Comparison of ENCODE assay signal across 9 mouse cellular contexts in genomic region chr7:29496953-29497590, GRCm38 (mm10). TPM values are rescaled to one million over a fixed set of nuclear protein-coding genes. Genes with fewer than 3 reads are reported as not detected.
DNase-seq lines count a peak whose midpoint lies in the region; ATAC-seq and TF ChIP-seq lines count a peak whose summit lies in the region.
"Had no signal": no experiment of that assay in that cellular context is flagged by ENCODE, and none has a peak within 500 bp of the region (broad histone marks: within the 10 kb centered on the region; RNA-seq: fewer than 3 reads in every experiment).

No protein-coding gene starts in this region.

- H3K36me3 ChIP-seq in neural tube, embryonic 12.5 days = no peaks in the 10 kb centered on the region
- no peaks in the 10 kb centered on the region for H3K36me3 ChIP-seq in hindbrain, embryonic 16.5 days (ENCODE audit: control insufficient read depth, insufficient read depth, low read length)
- no peaks in the 10 kb centered on the region for H3K36me3 ChIP-seq in lung, postnatal 0 days (ENCODE audit: insufficient read depth, low read length)
- peaks cover 15% of the 10 kb centered on the region; the same call in 1 of the 2 replicates for H3K36me3 ChIP-seq in limb, embryonic 10.5 days

- WGBS in neural tube, embryonic 12.5 days = 56% methylated on average over 10 of the region's 10 CpGs
- WGBS in hindbrain, embryonic 16.5 days = 36% methylated on average over 10 of the region's 10 CpGs
- WGBS in lung, postnatal 0 days = 43% methylated on average over 10 of the region's 10 CpGs
- 90% methylated on average over 10 of the region's 10 CpGs for WGBS in limb, embryonic 10.5 days

- 0 out of 2 replicates have a peak, but pooled peaks have one; percentile 39 for TF ChIP-seq EP300 in lung, postnatal 0 days (IDR thresholded peaks at IDR 0.05)

- H3K4me1 ChIP-seq in neural tube, embryonic 12.5 days = peaks cover 18% of the 10 kb centered on the region
- H3K4me1 ChIP-seq in hindbrain, embryonic 16.5 days (ENCODE audit: control insufficient read depth, insufficient read depth, low read depth, low read length) = peaks cover 9% of the 10 kb centered on the region; the same call in 1 of the 2 replicates
- H3K4me1 ChIP-seq in lung, postnatal 0 days (ENCODE audit: insufficient read depth, low read depth, low read length) = peaks cover 6% of the 10 kb centered on the region; the same call in 1 of the 2 replicates
- peaks cover 13% of the 10 kb centered on the region for H3K4me1 ChIP-seq in limb, embryonic 10.5 days

- ATAC-seq in neural tube, embryonic 12.5 days (ENCODE audit: low FRiP score, low read depth) = no peak
- ATAC-seq in hindbrain, embryonic 16.5 days = peak; percentile 46; the same call in 1 of the 2 replicates
- peak; percentile 73 for ATAC-seq in lung, postnatal 0 days
- no peak for ATAC-seq in inflammation-experienced regulatory T-cells, adult 6 months

- no peak overlapping the region for H3K27ac ChIP-seq in neural tube, embryonic 12.5 days
- no peak overlapping the region for H3K27ac ChIP-seq in hindbrain, embryonic 16.5 days (ENCODE audit: low read depth, low read length)
- H3K27ac ChIP-seq in lung, postnatal 0 days (ENCODE audit: low read length) = peak overlapping the region; percentile 77
- no peak overlapping the region for H3K27ac ChIP-seq in limb, embryonic 10.5 days

- H3K4me3 ChIP-seq in neural tube, embryonic 12.5 days = no peak overlapping the region
- H3K4me3 ChIP-seq in hindbrain, embryonic 16.5 days (ENCODE audit: low read length) = no peak overlapping the region
- no peak overlapping the region for H3K4me3 ChIP-seq in lung, postnatal 0 days (ENCODE audit: low read depth, low read length)
- no peak overlapping the region for H3K4me3 ChIP-seq in limb, embryonic 10.5 days

- 0 out of 2 replicates have a peak overlapping the region, but pooled peaks have one; percentile 20 for H3K4me2 ChIP-seq in neural tube, embryonic 12.5 days (replicated peaks)
- H3K4me2 ChIP-seq in hindbrain, embryonic 16.5 days (ENCODE audit: low read length) = no peak overlapping the region
- H3K4me2 ChIP-seq in lung, postnatal 0 days (replicated peaks; ENCODE audit: low read depth, low read length) = no peak overlapping the region

- no peak overlapping the region for H3K9ac ChIP-seq in neural tube, embryonic 12.5 days
- H3K9ac ChIP-seq in hindbrain, embryonic 16.5 days (ENCODE audit: low read depth, low read length) = no peak overlapping the region
- H3K9ac ChIP-seq in lung, postnatal 0 days (replicated peaks; ENCODE audit: low read depth) = no peak overlapping the region

- no peak for DNase-seq in neural tube, embryonic 10.5 days (ENCODE audit: extremely low spot score, low spot score)
- peak; percentile 87 for DNase-seq in lung, postnatal 0 days (ENCODE audit: low spot score)
- peak; percentile 29 for DNase-seq in yolk sac, embryonic 10.5 days (ENCODE audit: low spot score)
- no peak for DNase-seq in limb, embryonic 10.5 days (ENCODE audit: low spot score)
- DNase-seq in heart, postnatal 36 days = no peak

- no peak for TF ChIP-seq CTCF in lung, postnatal 0 days (IDR thresholded peaks at IDR 0.05)

- intact Hi-C loops in heart, postnatal 36 days (cut with DNase I) = no loop called here

- H3K9me3 ChIP-seq in neural tube, embryonic 12.5 days = no peaks in the 10 kb centered on the region
- no peaks in the 10 kb centered on the region for H3K9me3 ChIP-seq in hindbrain, embryonic 16.5 days (ENCODE audit: control insufficient read depth, low read length)
- H3K9me3 ChIP-seq in lung, postnatal 0 days (ENCODE audit: low read length) = no peaks in the 10 kb centered on the region
- H3K9me3 ChIP-seq in limb, embryonic 10.5 days (replicated peaks) = no peaks in the 10 kb centered on the region
- H3K9me3 ChIP-seq: G1E had no signal

- H3K27me3 ChIP-seq in neural tube, embryonic 12.5 days (replicated peaks) = no peaks in the 10 kb centered on the region
- H3K27me3 ChIP-seq in hindbrain, embryonic 16.5 days (replicated peaks; ENCODE audit: control insufficient read depth, insufficient read depth, low read length) = no peaks in the 10 kb centered on the region
- no peaks in the 10 kb centered on the region for H3K27me3 ChIP-seq in lung, postnatal 0 days (replicated peaks; ENCODE audit: insufficient read depth, low read length)
- no peaks in the 10 kb centered on the region for H3K27me3 ChIP-seq in limb, embryonic 10.5 days (ENCODE audit: low read depth, poor library complexity, severe bottlenecking)

RNA-seq across cellular contexts. Expression of gene Sipa1l3, which starts 21.4 kb away (rescaled TPM):
- polyA plus RNA-seq in neural tube, embryonic 12.5 days (2016; fragmentation: Nextera tagmentation; extraction: Ambion mirVana) = 10.8 and 11.8 TPM in 2 replicates
- polyA plus RNA-seq in hindbrain, embryonic 16.5 days (2015; fragmentation: Nextera tagmentation; extraction: Ambion mirVana) = 18.2 and 23.1 TPM in 2 replicates
- 17.7 and 18.5 TPM in 2 replicates for polyA plus RNA-seq in lung, postnatal 0 days (2015; fragmentation: Nextera tagmentation; extraction: Ambion mirVana)
- 1 to 10 TPM; 2.5 to 4.9 (median 4.1) TPM for polyA plus RNA-seq in inflammation-experienced regulatory T-cells, adult 6 months (2017; shearing (Covaris generic))
- 12.6 and 13.4 TPM in 2 replicates for polyA plus RNA-seq in limb, embryonic 10.5 days (2016; fragmentation: Nextera tagmentation; extraction: Ambion mirVana)
- 1 to 10 TPM; 8.4 to 9.7 TPM for total RNA-seq in heart, postnatal 36 days (2021)

Comparison
In these comparisons a context has a peak if more than half of its experiments do, and no peak if none do; other contexts are left out.
1. ATAC-seq: peak in hindbrain, embryonic 16.5 days (single experiment) and lung, postnatal 0 days (single experiment); none in neural tube, embryonic 12.5 days (single experiment) and inflammation-experienced regulatory T-cells, adult 6 months (single experiment).
2. DNase-seq: peak in lung, postnatal 0 days (single experiment) and yolk sac, embryonic 10.5 days (single experiment); none in neural tube, embryonic 10.5 days (single experiment), limb, embryonic 10.5 days (single experiment) and heart, postnatal 36 days (0 of 2).